Mouse (Mus musculus) heart, embryonic 15.5 days (tissue): ENCODE measurements around the gene Cplx2. TPM values are rescaled to one million over a fixed set of nuclear protein-coding genes. Genes with fewer than 3 reads are reported as not detected.

Experiments
- polyA plus RNA-seq: library from polyadenylated mRNA; unstranded; fragments of >200 nt; fragmentation: Nextera tagmentation; extraction: Ambion mirVana; gene quantifications from 2 replicates; pipeline ENCODE4 v1.2.1, GENCODE M21; 2015

Cplx2 gene
- polyA plus RNA-seq, 1 experiment from 2014 or later = 1.9 TPM

Other genes starting within 250 kb of the Cplx2 start
- 0.04 and 0.14 TPM in 2 replicates for gene Hrh2, start 179.2 kb upstream of the Cplx2 start, polyA plus RNA-seq
- 62.0 and 74.9 TPM in 2 replicates for gene Thoc3, start 97.5 kb downstream of the Cplx2 start, polyA plus RNA-seq
- 3.4 and 4.6 TPM in 2 replicates for gene Simc1, start 132.4 kb downstream of the Cplx2 start, polyA plus RNA-seq
- 111 and 124 TPM in 2 replicates for gene 4833439L19Rik, start 194.1 kb downstream of the Cplx2 start, polyA plus RNA-seq
- 16.4 and 21.1 TPM in 2 replicates for gene Arl10, start 203.7 kb downstream of the Cplx2 start, polyA plus RNA-seq
- 45.5 and 52.0 TPM in 2 replicates for gene Nop16, start 218.7 kb downstream of the Cplx2 start, polyA plus RNA-seq
- 246 and 315 TPM in 2 replicates for gene Higd2a, start 218.9 kb downstream of the Cplx2 start, polyA plus RNA-seq
- gene Cltb, start 240.0 kb downstream of the Cplx2 start, polyA plus RNA-seq = 47.1 and 55.7 TPM in 2 replicates